Mouse (Mus musculus) neural tube, embryonic 14.5 days (tissue): ENCODE measurements around the gene Pip4p1. TPM values are rescaled to one million over a fixed set of nuclear protein-coding genes. Genes with fewer than 3 reads are reported as not detected.
A peak's percentile ranks its signal among the peaks of the same experiment; 100 is the strongest.
"Not testable (repeated sequence)": the region's sequence is repeated elsewhere in the genome, so short reads cannot be mapped to it uniquely, and the experiment has no call there.

ENCODE experiments used
- ATAC-seq: fragments of 200-750 bp; cut with Nextera tagmentation; 2 replicates; pipeline ENCODE4 v1.8.0; 2017; ENCODE audit warnings: low read depth, mild to moderate bottlenecking, moderate TSS enrichment, moderate library complexity
- H3K27ac ChIP-seq: fragments of 300-500 bp; sonication (generic); 2 replicates; pipeline ENCODE4 v1.5.1; 2014; ENCODE audit warnings: low read depth, mild to moderate bottlenecking, control low read depth, low read length, moderate library complexity, mixed read lengths
- H3K27me3 ChIP-seq: fragments of 300-500 bp; sonication (generic); 2 replicates; pipeline ENCODE4 v1.6.1; 2014; ENCODE audit warnings: low read length; ENCODE audit not compliant: control insufficient read depth, insufficient read depth
- H3K36me3 ChIP-seq: fragments of 300-500 bp; sonication (generic); 2 replicates; pipeline ENCODE4 v1.6.1; 2014; ENCODE audit warnings: low read length, mixed read lengths; ENCODE audit not compliant: control insufficient read depth, insufficient read depth
- H3K4me1 ChIP-seq: fragments of 300-500 bp; sonication (generic); 2 replicates; pipeline ENCODE4 v1.6.1; 2014; ENCODE audit warnings: low read length; ENCODE audit not compliant: control insufficient read depth, insufficient read depth
- H3K4me2 ChIP-seq: fragments of 300-500 bp; sonication (generic); 2 replicates; pipeline ENCODE4 v1.6.1; 2014; ENCODE audit warnings: mild to moderate bottlenecking, low read depth, low read length, control low read depth
- H3K4me3 ChIP-seq: fragments of 300-500 bp; sonication (generic); 2 replicates; pipeline ENCODE4 v1.5.1; 2014; ENCODE audit warnings: low read depth, low read length, control low read depth, mixed read lengths
- H3K9ac ChIP-seq: fragments of 300-500 bp; sonication (generic); replicated peaks from 2 replicates; pipeline ENCODE4 v1.6.1; 2014; ENCODE audit warnings: low read depth, mild to moderate bottlenecking, control low read depth, low read length, mixed read lengths
- H3K9me3 ChIP-seq: fragments of 300-500 bp; sonication (generic); 2 replicates; pipeline ENCODE4 v1.6.1; 2016; ENCODE audit warnings: low read length; ENCODE audit not compliant: control insufficient read depth
- WGBS: fragments of 180-500 bp; shearing (Covaris S2); extraction: QIAGEN DNeasy Blood & Tissue Kit; methylation state at CpG from one replicate; pipeline ENCODE4 v1.1.7; 2014; 5-methylcytosine and 5-hydroxymethylcytosine counted together
- polyA plus RNA-seq: library from polyadenylated mRNA; unstranded; fragments of >200 nt; fragmentation: Nextera tagmentation; extraction: Ambion mirVana; gene quantifications from 2 replicates; pipeline ENCODE4 v1.2.1, GENCODE M21; 2014

The Pip4p1 gene
- polyA plus RNA-seq, 1 experiment from 2014 or later, result 68.4 TPM

DNA sequence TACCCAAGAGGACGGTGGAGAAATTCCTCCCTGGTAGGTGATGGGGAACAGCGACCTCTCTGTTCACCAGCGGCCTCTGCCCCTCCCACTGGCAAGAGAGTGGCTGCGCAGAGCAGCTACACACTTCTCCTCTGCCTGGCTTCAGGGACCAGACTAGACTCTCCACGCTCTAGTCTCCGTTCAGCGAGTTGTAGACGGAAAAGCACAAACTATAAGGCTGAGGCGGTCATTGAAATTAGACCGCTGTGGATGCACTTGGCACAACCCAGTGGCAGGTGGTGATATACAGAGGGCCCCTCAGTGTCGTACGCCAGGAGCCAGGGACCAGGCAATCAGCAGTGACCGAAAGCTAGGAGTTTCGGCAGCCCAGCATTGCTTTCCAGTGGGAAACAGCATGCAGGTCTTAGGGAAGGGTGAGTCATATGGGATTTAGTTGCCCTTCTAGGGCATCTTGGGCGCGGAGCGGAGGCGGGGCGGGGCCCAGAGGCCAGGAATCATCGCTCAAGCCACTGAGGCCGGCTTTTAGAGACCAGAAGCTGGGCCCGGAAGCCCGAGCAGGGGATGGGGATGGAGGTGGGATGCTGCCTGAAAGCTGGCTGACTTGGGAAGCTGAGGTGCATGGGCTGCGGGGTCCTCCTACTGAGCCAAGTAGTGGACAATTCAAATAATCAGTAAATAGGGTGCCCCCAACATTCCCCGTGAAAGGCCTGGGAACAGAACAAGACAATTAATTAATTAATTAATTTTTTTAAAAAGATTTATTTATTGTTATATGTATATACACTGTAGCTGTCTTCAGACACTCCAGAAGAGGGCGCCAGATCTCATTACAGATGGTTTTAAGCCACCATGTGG lies 26.5 kb downstream of the Pip4p1 start:
- peak overlapping the region; percentile 57 for H3K4me2 ChIP-seq
- H3K4me3 ChIP-seq, result peak overlapping the region; percentile 25
- no peaks in the 10 kb centered on the region for H3K36me3 ChIP-seq
- peaks cover 6% of the 10 kb centered on the region; the same call in 1 of the 2 replicates for H3K4me1 ChIP-seq
- peak overlapping the region; percentile 46 for H3K9ac ChIP-seq
- 4% methylated on average over 26 of the region's 26 CpGs for WGBS
- H3K27me3 ChIP-seq, result no peaks in the 10 kb centered on the region
- H3K27ac ChIP-seq, result peak overlapping the region; percentile 34; the same call in 1 of the 2 replicates
- ATAC-seq, result peak; percentile 90
- H3K9me3 ChIP-seq, result no peaks in the 10 kb centered on the region

GRCm38 (mm10) chr14:50897992-50898391 lies 32.7 kb downstream of the Pip4p1 start:
- H3K4me3 ChIP-seq, H3K4me2 ChIP-seq, ATAC-seq, H3K36me3 ChIP-seq, H3K4me1 ChIP-seq, H3K9me3 ChIP-seq, H3K27ac ChIP-seq, H3K9ac ChIP-seq, H3K27me3 ChIP-seq: not testable (repeated sequence)
- 95% methylated on average over 2 of the region's 2 CpGs for WGBS

DNA sequence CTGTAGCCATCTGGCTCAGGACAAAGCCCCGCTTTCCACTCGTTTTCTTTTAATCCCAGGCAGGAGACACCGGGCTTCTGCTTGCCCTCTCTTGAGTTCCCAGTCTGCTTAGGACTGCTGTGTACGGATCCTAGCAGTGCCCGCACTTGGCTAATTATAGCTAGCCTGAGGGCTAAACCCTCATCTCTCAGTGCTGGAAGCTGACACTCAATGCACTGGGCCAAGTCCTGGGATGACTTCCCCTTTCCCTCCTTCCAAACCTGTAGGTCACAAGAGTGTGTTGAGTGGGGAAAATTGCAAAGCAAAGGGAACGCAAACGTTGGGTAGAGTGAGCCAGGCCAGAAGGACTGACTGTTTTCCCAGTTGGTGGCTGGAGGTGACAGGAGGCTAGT lies 33.3 kb downstream of the Pip4p1 start, which contains the start of gene Klhl33:
Gene Klhl33 (minus strand): TSS at position 134 of the 392 bp plus-strand sequence.
- H3K4me3 ChIP-seq, result peak within 1 kb of the TSS; percentile 47
- H3K36me3 ChIP-seq, result no peaks in the 10 kb centered on the region
- peaks cover 4% of the 10 kb centered on the region; the same call in 1 of the 2 replicates for H3K4me1 ChIP-seq
- peaks cover 3% of the 10 kb centered on the region; the same call in 1 of the 2 replicates for H3K27me3 ChIP-seq
- WGBS, result 51% methylated on average over 7 of the region's 7 CpGs
- 0 out of 2 replicates have a peak, but pooled peaks have one; percentile 19 for ATAC-seq
- no peak within 1 kb of the TSS for H3K27ac ChIP-seq
- H3K4me2 ChIP-seq, result peak within 1 kb of the TSS; percentile 86
- peak within 1 kb of the TSS; percentile 59 for H3K9ac ChIP-seq
- no peaks in the 10 kb centered on the region for H3K9me3 ChIP-seq

DNA sequence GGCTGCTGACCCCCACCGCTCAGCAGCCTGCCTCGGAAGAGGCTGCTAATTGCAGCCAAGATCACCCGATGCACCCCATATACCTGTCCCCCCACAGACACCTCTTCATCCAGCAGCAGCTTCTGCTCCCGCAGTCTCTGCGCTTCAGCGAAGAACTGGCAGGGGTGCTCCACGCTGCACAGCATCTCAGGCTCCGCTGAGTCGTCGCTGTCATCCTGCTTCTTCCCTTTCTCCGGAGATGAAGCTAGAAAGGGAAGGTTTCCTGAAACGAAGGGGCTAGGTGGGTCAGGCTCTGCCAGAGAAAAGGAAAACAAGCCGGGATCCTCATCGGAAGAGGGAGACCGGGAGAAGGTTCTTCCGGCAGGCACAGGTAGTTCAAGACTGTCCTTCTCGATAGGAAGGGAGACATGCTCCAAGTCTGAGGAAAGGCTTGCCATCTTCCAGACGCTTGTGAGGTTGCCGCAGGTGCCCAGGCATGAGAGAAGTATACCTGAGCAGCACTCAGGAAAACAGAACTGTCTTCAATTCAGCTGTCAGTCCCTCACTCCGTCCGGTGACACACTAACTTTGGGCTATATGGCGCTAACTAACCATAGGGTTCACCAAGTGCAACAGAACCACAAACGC lies 33.8 kb downstream of the Pip4p1 start:
- Histone ChIP-seq H3K9ac (peak overlapping the region; percentile 59), H3K4me1 (peaks cover 4% of the 10 kb centered on the region; the same call in 1 of the 2 replicates), H3K4me2 (peak overlapping the region; percentile 86), H3K9me3 (no peaks in the 10 kb centered on the region), H3K27me3 (peaks cover 3% of the 10 kb centered on the region; the same call in 1 of the 2 replicates), H3K36me3 (no peaks in the 10 kb centered on the region), H3K4me3 (peak overlapping the region; percentile 47), H3K27ac (no peak overlapping the region)
- ATAC-seq, result peak; percentile 88
- 20% methylated on average over 23 of the region's 23 CpGs for WGBS

DNA sequence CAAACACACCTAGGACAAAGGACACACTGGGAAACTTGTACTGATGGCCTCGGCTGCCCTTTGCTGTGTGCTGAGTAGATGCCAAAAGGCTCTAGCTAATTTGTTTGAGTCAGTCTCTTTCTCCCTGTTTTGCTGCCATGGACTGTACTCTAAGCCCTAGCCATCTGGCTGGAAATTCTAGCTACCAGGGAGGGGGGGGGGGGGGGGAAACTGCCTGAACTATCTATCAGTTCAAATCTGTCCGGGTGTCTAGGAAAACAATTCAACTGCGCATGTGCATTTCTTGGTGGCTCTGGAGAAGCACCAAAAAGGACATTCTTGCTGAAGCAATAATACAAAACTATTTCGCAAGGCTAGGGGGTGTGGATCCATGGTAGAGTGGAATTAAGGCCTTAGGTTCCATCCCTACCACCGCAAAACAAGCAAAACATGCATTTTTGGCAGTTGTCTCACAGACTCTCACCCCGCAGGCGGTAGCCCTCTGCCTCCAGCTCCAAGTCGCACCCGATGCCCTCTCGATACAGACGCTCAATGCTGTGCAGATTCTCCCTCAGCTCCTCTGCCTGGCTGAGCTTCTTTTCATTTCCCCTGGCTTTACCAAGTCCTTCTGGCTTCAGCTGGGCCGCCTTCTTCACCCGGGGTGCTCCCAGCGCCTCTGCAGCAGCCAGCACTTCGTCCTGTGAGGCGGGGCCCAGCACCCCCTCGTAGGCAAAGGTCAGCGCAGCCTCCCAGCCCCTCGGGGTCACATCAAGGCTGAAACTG lies 34.5 kb downstream of the Pip4p1 start:
- H3K4me2 ChIP-seq, result peak overlapping the region; percentile 86
- ATAC-seq, result peak; percentile 61
- H3K9me3 ChIP-seq, result no peaks in the 10 kb centered on the region
- H3K4me3 ChIP-seq, result peak overlapping the region; percentile 47
- peaks cover 3% of the 10 kb centered on the region; the same call in 1 of the 2 replicates for H3K27me3 ChIP-seq
- 19% methylated on average over 19 of the region's 19 CpGs for WGBS
- H3K27ac ChIP-seq, result no peak overlapping the region
- no peaks in the 10 kb centered on the region for H3K36me3 ChIP-seq
- peaks cover 4% of the 10 kb centered on the region; the same call in 1 of the 2 replicates for H3K4me1 ChIP-seq
- H3K9ac ChIP-seq, result peak overlapping the region; percentile 59

- Histone ChIP-seq H3K4me1 (peaks cover 4% of the 10 kb centered on the region; the same call in 1 of the 2 replicates), H3K4me2 (peak overlapping the region; percentile 86), H3K36me3 (no peaks in the 10 kb centered on the region), H3K27me3 (peaks cover 3% of the 10 kb centered on the region; the same call in 1 of the 2 replicates), H3K9me3 (no peaks in the 10 kb centered on the region), H3K27ac (no peak overlapping the region), H3K4me3 (no peak overlapping the region), H3K9ac (no peak overlapping the region)
- no peak for ATAC-seq
Observed at GRCm38 (mm10) chr14:50895407-50895806, 35.2 kb downstream of the Pip4p1 start.

DNA sequence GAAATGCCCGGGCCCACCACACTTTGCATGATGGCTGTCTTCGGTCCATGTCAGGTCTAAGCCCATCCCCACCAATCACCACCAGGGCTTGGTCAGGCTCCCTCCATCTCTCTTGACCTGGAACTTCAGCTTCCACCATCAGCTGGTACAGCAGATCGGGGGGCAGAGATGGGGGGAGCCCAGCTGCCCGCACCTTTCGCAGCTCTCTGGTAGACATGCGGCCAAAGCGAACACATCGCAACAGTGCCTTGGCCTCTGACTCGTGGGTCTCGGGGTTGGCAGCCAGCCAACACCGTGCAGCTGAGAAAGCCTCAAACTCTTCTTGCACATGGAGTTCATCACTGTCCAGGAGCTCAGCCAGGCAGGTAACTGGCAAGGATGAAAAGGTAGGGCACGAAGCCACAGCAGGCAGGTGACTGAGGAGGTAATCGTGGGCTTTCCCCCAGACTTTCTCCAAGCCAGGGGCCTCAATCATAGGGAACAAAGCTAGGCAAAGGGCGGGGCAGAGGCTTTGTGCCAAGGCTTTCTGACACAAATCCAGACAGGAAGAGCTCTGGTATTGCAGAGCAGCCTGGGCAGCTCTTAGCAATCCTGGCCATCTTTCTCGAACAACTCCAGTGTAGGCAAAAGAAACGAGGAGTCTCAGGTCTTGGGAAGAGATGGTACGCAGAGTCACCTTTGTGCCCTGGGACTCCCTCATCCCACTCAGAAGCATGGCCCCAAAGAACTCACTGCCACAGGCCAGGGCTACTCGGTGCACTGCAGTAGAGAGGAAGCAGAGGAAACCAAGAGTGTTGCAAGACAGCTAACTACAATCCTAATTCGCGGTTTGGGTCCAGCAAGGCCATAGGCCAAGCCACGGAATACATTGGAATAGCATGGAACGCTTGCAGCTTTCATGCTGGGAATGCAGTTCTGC lies 37.9 kb downstream of the Pip4p1 start:
- no peaks in the 10 kb centered on the region for H3K9me3 ChIP-seq
- 87% methylated on average over 22 of the region's 22 CpGs for WGBS
- no peak overlapping the region for H3K27ac ChIP-seq
- H3K4me3 ChIP-seq, result no peak overlapping the region
- no peak overlapping the region for H3K4me2 ChIP-seq
- ATAC-seq, result no peak
- H3K4me1 ChIP-seq, result peaks cover 4% of the 10 kb centered on the region; the same call in 1 of the 2 replicates
- H3K36me3 ChIP-seq, result no peaks in the 10 kb centered on the region
- peaks cover 3% of the 10 kb centered on the region; the same call in 1 of the 2 replicates for H3K27me3 ChIP-seq
- no peak overlapping the region for H3K9ac ChIP-seq

DNA sequence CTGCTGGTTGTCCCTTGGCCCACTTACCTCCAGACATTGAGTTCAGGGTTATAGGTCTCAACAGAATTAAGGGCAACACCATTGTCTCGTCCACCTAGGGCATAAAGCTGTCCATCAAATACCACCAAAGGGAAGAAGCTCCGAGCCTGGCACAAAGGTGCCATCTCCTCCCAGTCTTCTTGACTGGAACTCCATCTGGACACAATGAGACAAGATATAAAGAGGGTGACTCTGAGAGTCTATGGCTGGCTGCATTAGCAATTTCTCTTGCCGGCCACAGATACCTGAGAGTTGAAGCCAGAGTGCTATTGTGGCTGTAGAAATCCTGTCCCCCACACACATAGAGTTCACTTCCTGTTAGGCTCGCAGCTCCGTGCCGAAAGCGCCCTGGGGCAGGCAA lies 38.6 kb downstream of the Pip4p1 start:
- Histone ChIP-seq H3K4me1 (peaks cover 4% of the 10 kb centered on the region; the same call in 1 of the 2 replicates), H3K9me3 (no peaks in the 10 kb centered on the region), H3K4me2 (no peak overlapping the region), H3K27me3 (peaks cover 3% of the 10 kb centered on the region; the same call in 1 of the 2 replicates), H3K9ac (no peak overlapping the region), H3K4me3 (no peak overlapping the region), H3K27ac (no peak overlapping the region), H3K36me3 (no peaks in the 10 kb centered on the region)
- WGBS, result 87% methylated on average over 7 of the region's 7 CpGs
- no peak for ATAC-seq
